Mouse (Mus musculus) urinary bladder, postnatal 36 days (tissue): ENCODE measurements around the gene Osbpl5.
"Not testable (repeated sequence)": the region's sequence is repeated elsewhere in the genome, so short reads cannot be mapped to it uniquely, and the experiment has no call there.

Experiments
- DNase-seq, 2 experiments: peaks; one replicate each; pipeline ENCODE4 v3.0.0; 2022; ENCODE audit warnings: low spot score in 2 of 2, mixed read lengths in 1 of 2

Gene Osbpl5

DNA sequence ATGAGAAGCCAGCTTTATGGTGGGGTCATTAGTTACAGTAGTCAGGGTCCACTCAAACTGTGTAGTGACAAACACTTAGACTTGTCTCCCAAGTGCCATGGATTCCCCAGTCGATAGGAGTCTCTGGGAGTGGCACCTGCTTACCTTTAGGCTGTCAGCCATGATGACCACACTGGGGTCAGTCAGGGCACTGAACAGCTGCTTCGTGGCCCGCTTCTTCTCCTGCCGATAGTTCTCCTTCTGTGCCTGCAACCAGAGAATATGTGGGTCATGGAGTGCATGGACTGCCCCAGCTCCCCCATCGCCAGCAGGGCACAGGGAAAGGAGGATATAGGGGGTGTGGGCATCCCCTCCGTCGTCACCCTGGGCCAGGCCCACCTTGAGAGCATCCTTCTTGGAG lies 47.4 kb downstream of the Osbpl5 start:
- DNase-seq: no peak

GRCm38 (mm10) chr7:143706697-143707438 lies 49.9 kb downstream of the Osbpl5 start:
- DNase-seq: peak; percentile 88 to 92

DNA sequence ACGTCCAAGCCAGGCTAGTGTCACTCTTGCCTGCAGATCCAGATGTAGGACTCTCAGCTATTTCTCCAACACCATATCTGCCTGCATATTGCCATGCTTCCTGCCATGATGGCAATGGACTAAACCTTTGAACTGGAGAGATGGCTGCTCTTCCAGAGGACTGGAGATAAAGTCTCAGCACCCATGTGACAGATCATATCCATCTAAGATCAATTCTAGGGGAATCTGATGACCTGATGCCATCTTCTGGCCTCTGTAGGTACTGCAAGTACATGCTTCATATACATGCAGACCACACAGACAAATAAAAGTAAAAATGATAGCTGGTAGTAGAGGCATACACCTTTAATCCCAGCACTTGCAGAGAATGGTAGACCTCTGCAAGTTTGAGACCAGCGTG lies 60.6 kb downstream of the Osbpl5 start:
- DNase-seq: no peak

GRCm38 (mm10) chr7:143694550-143694949 lies 62.2 kb downstream of the Osbpl5 start:
- no peak for DNase-seq

DNA sequence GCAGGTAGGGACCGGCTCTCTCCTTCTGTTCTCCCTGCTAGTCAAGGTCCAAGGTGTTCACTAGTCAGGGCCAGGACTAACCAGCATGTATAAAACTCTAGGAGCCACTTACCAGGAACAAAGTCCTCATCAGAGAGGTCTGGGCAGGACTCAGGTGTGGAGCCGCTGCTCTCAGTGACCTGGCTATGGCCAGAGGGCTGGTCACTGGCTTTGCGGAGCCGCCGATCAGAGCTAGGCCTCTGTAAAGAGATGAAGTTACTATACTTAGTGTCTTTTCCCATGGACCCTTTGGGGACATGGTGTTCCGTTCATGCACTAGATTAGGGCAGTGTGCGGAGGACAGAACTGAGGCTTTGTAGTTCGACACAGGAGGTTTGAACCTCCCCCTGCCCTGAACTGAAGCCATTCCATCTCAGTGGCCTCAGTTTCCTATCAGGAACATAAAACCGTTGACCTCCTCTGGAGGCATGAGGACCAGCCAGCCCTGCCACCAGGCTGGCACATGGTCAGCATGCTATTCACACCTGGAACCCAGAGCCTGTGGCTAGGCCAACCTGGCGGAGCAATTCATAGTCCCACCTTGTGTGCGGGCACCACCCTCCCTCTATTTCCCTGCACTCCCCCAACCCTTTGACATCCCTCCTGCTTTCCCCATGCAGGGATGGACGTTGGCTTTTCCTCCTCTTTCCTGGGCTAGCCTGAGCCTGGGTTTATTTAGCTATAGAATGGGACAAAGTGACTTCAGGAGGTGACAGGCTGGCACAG lies 63.9 kb downstream of the Osbpl5 start:
- DNase-seq: no peak

DNA sequence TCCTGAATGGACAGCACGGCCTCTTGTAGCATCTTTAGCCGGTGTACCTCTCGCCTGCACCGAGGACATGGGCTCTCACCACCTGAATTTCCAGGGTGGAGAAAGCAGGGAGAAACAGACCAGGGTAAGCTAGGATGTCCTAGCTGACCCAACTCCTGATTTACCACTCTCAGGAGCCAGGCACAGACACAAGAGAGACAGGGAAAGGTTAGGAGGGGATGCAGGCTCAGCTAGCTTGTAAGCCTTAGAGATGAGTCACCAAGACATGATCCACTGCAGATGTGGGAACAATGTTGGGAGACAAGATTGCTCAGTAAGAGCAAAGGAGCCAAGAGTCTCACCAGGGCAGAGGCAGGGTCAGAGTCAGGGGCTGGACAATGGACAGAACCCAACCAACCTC lies 64.9 kb downstream of the Osbpl5 start:
- no peak for DNase-seq

DNA sequence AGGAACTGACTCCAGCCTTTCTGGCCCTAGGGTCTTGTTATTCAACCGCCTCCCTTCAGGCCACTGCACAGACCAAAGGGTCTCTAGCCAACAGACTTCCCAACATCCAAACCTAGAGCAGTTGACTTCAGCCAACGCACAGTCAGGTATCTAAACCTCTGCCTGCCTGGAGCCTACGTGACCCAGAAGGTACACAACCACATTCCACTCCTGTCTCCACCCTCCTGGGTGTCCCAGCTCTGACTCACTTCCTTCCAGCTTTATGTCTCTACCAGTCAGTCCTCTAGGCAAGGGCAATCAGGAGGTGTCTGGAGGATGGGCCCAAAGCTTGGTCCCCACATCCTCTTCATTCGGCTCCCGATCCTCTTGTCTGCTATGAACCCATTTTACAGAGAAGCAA lies 65.6 kb downstream of the Osbpl5 start:
- no peak for DNase-seq

DNA sequence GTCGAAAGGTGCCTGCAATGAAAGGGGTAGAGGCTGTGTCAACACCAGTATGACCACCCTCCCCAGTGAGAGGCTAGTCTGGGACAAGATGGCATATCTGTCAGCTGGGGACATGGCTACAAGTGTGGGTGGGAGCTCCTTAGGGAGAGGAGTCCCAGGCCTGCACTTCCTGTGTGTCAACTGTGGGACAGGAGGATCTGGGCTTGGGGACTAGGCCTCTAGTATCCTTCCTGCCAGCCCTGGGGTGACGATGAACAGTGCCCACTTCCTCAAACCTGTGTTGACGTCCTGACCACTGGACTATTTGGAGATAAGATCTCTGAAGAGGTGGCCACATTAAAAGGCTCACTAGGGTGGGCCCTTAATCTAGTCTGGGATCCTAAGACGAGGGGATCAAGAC lies 66.8 kb downstream of the Osbpl5 start:
- no peak for DNase-seq

DNA sequence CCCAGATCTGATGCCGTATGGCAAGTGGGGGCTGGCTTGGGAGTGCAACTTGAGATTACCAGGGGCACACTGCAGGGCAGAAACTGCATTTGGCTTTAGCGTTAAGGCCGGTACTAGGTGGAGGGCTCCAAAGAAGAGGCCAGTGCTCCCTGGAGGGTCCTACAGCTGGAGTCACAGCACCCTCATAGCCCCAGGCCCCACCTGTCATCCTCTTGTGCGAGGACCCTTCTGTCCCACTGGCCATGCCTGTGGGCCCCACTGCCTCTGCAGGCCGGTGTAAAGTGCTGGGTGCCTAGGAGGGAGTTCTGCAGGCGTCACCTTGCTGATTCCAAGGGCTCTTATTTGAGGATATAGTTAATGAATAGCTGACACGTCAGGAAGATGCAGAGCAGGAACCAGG lies 67.3 kb downstream of the Osbpl5 start:
- DNase-seq: no peak

DNA sequence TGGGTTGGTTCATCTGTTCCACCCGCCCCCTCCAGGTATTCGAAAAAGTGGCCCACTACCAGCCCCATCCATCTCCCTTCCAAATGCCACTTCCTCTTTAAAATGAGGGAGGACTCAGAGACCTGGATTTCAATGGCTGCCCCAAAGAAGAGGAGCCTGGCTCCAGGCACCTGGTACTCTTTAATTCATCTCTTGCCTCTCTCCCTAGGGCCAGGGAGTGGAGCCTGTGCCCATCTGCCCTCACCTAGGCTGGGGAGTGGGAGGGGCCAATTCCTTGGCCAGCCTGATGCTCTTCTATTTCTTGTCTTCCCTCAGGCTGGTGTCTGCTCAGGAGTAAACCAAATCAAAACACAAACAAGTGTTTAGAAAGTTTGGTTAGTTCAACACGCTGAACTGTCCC lies 70.1 kb downstream of the Osbpl5 start:
- DNase-seq: not testable (repeated sequence)

DNA sequence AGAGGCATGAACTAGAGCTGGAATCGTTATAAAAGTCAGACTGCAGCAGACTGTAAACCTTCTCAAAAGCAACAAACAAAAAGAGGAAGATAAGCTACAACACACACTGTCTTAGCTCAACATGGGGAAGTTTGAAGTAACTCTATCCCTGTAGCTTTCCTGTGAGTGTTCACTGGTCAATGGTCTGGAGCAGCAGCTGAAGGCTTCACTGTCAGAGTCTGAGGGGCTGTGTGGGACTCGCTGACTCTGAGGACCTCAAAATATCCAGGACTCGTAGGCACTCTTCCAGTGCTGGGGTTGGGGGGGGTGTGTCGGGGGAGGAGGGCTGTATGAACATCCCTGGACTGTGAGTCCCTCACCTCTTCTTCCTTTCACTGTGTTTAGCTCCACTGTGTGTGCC lies 70.6 kb downstream of the Osbpl5 start:
- DNase-seq: not testable (repeated sequence)

DNA sequence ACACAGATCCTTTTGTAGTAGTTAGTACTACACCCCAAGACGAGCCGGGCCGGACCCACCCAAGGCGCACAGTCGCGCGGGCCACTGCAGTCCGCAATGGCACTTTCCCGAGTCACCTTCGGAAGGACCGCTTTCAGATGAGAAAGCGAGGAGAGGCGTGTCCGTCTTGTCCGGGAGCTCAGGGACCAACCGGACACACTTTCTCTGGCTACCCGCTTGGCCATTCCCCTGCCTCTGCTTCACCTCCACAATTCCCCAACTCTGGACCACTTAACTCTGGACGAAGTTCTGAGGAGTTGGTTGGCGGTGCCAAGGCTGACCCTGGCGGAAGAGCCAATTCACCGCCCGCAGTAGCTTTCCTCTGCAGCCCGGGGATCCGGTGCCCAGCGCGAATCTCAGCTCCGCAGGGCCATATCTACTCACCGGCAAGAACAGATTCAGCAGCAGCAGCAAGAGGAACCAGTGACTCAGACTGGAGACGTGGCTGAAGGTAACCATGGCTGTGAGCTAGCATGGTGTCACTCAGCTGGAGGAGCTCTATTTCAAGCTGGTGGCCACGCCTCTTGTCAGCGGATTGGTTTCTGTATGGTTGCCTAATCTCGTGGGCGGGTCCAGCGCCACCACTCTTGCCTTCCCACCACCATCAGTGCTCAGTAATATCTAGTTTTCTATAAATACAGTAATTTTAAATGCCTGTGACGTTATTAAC lies 71.3 kb downstream of the Osbpl5 start, which contains the start of gene Tnfrsf23:
Gene Tnfrsf23 (minus strand): TSS at position 514 of the 709 bp plus-strand sequence.
- peak; percentile 74 to 84 for DNase-seq

- DNase-seq: not testable (repeated sequence)
Measured at GRCm38 (mm10) chr7:143684569-143684968, 72.2 kb downstream of the Osbpl5 start.

- DNase-seq: no peak
Measured at GRCm38 (mm10) chr7:143681566-143681965, 75.2 kb downstream of the Osbpl5 start.

DNA sequence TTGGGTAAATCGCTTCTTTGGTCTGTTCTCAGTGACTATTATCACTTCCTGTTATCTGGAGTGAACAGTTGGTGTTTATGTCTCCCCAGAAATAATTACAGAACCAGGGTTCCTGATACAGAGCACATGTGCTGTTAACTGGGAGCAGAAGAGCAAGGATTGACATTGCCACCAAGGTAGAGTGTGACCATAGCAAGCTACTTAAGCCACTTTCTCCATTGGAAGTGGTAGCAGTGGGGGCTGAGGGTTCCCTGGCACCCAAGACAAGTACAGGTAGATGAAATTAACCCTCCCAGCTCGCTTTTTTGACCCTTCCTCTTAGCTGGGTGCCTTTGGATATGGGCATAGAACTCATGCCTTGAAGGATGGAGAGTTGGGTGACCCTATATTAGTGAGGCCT lies 75.9 kb downstream of the Osbpl5 start:
- DNase-seq: not testable (repeated sequence)

DNA sequence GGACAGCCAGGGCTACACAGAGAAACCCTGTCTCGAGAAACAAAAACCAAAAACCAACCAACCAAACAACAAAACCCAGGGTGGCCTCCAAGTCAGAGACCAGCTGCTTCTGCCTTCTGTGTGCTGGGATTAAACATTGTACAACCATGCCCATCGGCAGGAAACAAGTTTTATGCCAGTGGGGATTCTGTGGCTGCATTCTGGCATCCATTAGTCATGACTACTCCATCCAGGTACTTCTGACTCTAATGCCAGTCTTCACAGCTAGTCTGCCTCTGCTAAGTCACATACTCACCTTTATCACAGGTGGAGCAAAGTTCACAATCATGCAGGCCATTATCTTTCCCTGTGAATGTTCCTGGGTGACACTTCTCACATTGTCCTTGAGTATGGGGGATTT lies 77.1 kb downstream of the Osbpl5 start:
- not testable (repeated sequence) for DNase-seq

GRCm38 (mm10) chr7:143666427-143667311 lies 90.1 kb downstream of the Osbpl5 start:
- no peak for DNase-seq

- no peak for DNase-seq
Measured at GRCm38 (mm10) chr7:143663470-143663869, 93.3 kb downstream of the Osbpl5 start.

GRCm38 (mm10) chr7:143660797-143661196 lies 96.0 kb downstream of the Osbpl5 start:
- DNase-seq: no peak

- not testable (repeated sequence) for DNase-seq
Measured at GRCm38 (mm10) chr7:143649769-143650346, 106.9 kb downstream of the Osbpl5 start.
